Mouse (Mus musculus): ENCODE measurements around the gene Sox5. TPM values are rescaled to one million over a fixed set of nuclear protein-coding genes. Genes with fewer than 3 reads are reported as not detected.

The Sox5 gene
- total and polyA plus RNA-seq, 3 experiments = 0.08 to 0.47 (median 0.46) TPM

GRCm38 (mm10) chr6:144641888-144642287 is 139.9 kb downstream of the Sox5 start (continued):
- no peak for TF ChIP-seq MEF2A (IDR thresholded peaks at IDR 0.05; ENCODE audit: borderline replicate concordance, low read depth, low read length)

DNA sequence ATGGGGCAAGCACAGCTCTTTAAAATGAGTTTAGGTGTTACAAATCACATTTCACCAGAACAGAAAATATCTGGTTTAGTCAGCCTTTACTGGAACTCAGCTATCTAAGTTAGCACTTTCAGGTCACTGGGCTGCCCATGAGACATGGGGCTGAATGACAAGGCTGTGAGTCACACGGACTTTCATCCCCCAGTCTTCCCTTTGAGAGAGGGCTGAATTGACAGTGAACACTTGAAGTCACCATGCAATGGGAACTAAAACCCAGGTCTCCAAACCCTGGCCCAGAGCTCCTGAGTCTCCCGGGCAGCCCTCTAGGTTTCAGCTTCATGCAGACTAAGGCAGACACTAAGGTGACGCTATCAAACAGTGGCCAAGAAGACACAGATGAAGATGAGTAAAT is 141.2 kb downstream of the Sox5 start:
- Histone ChIP-seq H3K36me3 (replicated peaks in 1 of 2; ENCODE audit: control insufficient read depth in 1 of 2, insufficient read depth in 1 of 2, low read length in 1 of 2) (no peaks in the 10 kb centered on the region), H3K27ac (ENCODE audit: insufficient read depth, low read depth) (no peak overlapping the region), H3K9ac (ENCODE audit: insufficient read depth, low read depth) (no peak overlapping the region), H3K27me3 (replicated peaks) (no peaks in the 10 kb centered on the region), H3K79me2 (replicated peaks; ENCODE audit: control insufficient read depth, extremely low read depth, insufficient read depth, poor library complexity, severe bottlenecking) (no peaks in the 10 kb centered on the region), H3K9me3 (replicated peaks; ENCODE audit: low read length) (peaks cover 2% of the 10 kb centered on the region), H3K4me1 (ENCODE audit: control insufficient read depth in 1 of 2, insufficient read depth in 2 of 2) (no peaks in the 10 kb centered on the region), H3K4me3 (replicated peaks in 1 of 3; ENCODE audit: low read depth in 2 of 3, low read length in 2 of 3, poor library complexity in 1 of 3) (no peak overlapping the region), H3K4me2 (ENCODE audit: insufficient read depth, low read depth, poor library complexity, severe bottlenecking) (no peak overlapping the region)
- dilution Hi-C loops (cut with MboI; ENCODE audit: extremely low pct_ligation_motif_present, extremely low pct_unique_long_range_greater_than_20kb, low sequenced_read_pairs) (no loop called here), in situ Hi-C loops (cut with MboI; ENCODE audit: low pct_ligation_motif_present, low pct_unique_long_range_greater_than_20kb, low sequenced_read_pairs) (no loop called here)
- TF ChIP-seq CHD1 (IDR thresholded peaks at IDR 0.05; ENCODE audit: low read depth, low read length) (no peak), ZNF384 (IDR thresholded peaks at IDR 0.05; ENCODE audit: low read depth, low read length) (no peak), IRF4 (IDR thresholded peaks at IDR 0.05; ENCODE audit: low read depth, low read length) (no peak), MEF2A (IDR thresholded peaks at IDR 0.05; ENCODE audit: borderline replicate concordance, low read depth, low read length) (no peak), POLR2A (IDR thresholded peaks at IDR 0.05; ENCODE audit: low read depth, low read length) (no peak), ZC3H11A (IDR thresholded peaks at IDR 0.05; ENCODE audit: low read depth, low read length) (no peak), USF2 (conservative IDR thresholded peaks at IDR 0.05; ENCODE audit: low read depth, low read length) (no peak), JUN (IDR thresholded peaks at IDR 0.05; ENCODE audit: insufficient read depth, low read depth, low read length) (no peak)
- DNase-seq (ENCODE audit: extremely low read depth) = no peak

GRCm38 (mm10) chr6:144638547-144638946 is 143.2 kb downstream of the Sox5 start:
- Histone ChIP-seq H3K4me3 (replicated peaks in 1 of 3; ENCODE audit: low read depth in 2 of 3, low read length in 2 of 3, poor library complexity in 1 of 3) (no peak overlapping the region), H3K27me3 (replicated peaks) (no peaks in the 10 kb centered on the region), H3K27ac (ENCODE audit: insufficient read depth, low read depth) (no peak overlapping the region), H3K4me1 (ENCODE audit: control insufficient read depth in 1 of 2, insufficient read depth in 2 of 2) (no peaks in the 10 kb centered on the region), H3K36me3 (replicated peaks in 1 of 2; ENCODE audit: control insufficient read depth in 1 of 2, insufficient read depth in 1 of 2, low read length in 1 of 2) (no peaks in the 10 kb centered on the region), H3K9ac (ENCODE audit: insufficient read depth, low read depth) (no peak overlapping the region), H3K4me2 (ENCODE audit: insufficient read depth, low read depth, poor library complexity, severe bottlenecking) (no peak overlapping the region), H3K79me2 (replicated peaks; ENCODE audit: control insufficient read depth, extremely low read depth, insufficient read depth, poor library complexity, severe bottlenecking) (no peaks in the 10 kb centered on the region), H3K9me3 (replicated peaks; ENCODE audit: low read length) (no peaks in the 10 kb centered on the region)
- TF ChIP-seq GABPA (IDR thresholded peaks at IDR 0.05; ENCODE audit: insufficient replicate concordance, low read depth, low read length) (no peak), UBTF (IDR thresholded peaks at IDR 0.05; ENCODE audit: low read depth, low read length) (no peak), CHD2 (IDR thresholded peaks at IDR 0.05; ENCODE audit: low read length) (no peak), MYC (IDR thresholded peaks at IDR 0.05; ENCODE audit: low read depth, low read length) (no peak), CTCF (conservative IDR thresholded peaks at IDR 0.05 in 1 of 2, IDR thresholded peaks at IDR 0.05 in 1 of 2; ENCODE audit: low read depth in 2 of 2, low read length in 2 of 2) (no peak), IRF4 (IDR thresholded peaks at IDR 0.05; ENCODE audit: low read depth, low read length) (no peak), MEF2A (IDR thresholded peaks at IDR 0.05; ENCODE audit: borderline replicate concordance, low read depth, low read length) (no peak), ZC3H11A (IDR thresholded peaks at IDR 0.05; ENCODE audit: low read depth, low read length) (no peak), POLR2A (IDR thresholded peaks at IDR 0.05; ENCODE audit: low read depth, low read length) (no peak), SIN3A (IDR thresholded peaks at IDR 0.05; ENCODE audit: low read length) (no peak), CHD1 (IDR thresholded peaks at IDR 0.05; ENCODE audit: low read depth, low read length) (no peak), ELF1 (IDR thresholded peaks at IDR 0.05; ENCODE audit: low read depth, low read length) (no peak), KAT2A (IDR thresholded peaks at IDR 0.05; ENCODE audit: insufficient replicate concordance, low read length) (no peak), JUND (conservative IDR thresholded peaks at IDR 0.05; ENCODE audit: low read depth, low read length) (no peak), EP300 (IDR thresholded peaks at IDR 0.05; ENCODE audit: low read length) (no peak)
- DNase-seq (ENCODE audit: extremely low read depth) = no peak
- dilution Hi-C loops (cut with MboI; ENCODE audit: extremely low pct_ligation_motif_present, extremely low pct_unique_long_range_greater_than_20kb, low sequenced_read_pairs) (no loop called here), in situ Hi-C loops (cut with MboI; ENCODE audit: low pct_ligation_motif_present, low pct_unique_long_range_greater_than_20kb, low sequenced_read_pairs) (no loop called here)

All from CH12.LX (cell line).